Mouse (Mus musculus): ENCODE data around the gene Esrrb.

Esrrb gene

GRCm38 (mm10) chr12:86360696-86361631 is at the start of gene Esrrb:
Gene Esrrb (plus strand): TSS chr12:86361117.
- DNase-seq: no peak

GRCm38 (mm10) chr12:86320629-86321028 is 40.3 kb upstream of the Esrrb start:
- no peak for DNase-seq

DNA sequence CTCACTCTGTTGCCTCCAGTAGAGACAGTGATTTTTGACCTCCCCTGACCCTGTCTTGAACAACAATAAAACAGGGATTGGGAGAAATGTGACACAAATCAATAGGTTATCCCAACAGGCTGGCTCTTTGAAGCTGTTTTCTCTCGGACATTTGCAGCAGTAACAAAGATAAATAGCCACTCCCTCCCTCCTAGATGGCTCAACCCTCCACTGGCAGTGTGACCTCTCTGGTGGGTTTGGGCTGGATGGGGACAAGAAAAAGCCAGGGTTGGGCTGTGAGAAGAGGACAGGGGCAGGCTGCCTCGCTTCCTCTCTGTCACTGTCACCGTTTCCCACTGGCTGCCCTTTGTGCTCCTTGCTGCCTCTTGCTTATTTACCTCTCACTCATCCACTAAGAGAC is 36.6 kb upstream of the Esrrb start:
- DNase-seq: no peak

- no peak for DNase-seq
Observed at GRCm38 (mm10) chr12:86329813-86330212, 31.1 kb upstream of the Esrrb start.

DNA sequence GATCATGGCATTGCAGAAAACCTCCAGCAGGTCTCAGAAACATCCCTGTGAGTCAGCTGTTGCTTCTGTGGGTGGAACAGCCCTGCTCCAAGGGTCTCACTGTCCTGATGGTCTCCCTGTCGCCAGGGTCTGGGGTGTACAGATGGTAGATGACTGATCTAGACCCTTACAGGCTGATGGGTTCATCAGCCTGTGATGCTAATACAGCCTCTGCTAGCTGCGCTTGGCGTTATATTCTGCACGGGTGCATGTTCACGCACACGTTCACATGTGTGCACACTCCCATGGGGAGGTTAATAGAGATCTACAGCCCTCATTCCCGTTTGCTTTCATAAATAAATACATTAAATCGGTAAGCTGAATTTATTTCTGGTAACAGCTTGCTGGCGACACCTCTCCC is 30.2 kb upstream of the Esrrb start:
- no peak for DNase-seq

- no peak for DNase-seq
Observed at GRCm38 (mm10) chr12:86331248-86331647, 29.7 kb upstream of the Esrrb start.

DNA sequence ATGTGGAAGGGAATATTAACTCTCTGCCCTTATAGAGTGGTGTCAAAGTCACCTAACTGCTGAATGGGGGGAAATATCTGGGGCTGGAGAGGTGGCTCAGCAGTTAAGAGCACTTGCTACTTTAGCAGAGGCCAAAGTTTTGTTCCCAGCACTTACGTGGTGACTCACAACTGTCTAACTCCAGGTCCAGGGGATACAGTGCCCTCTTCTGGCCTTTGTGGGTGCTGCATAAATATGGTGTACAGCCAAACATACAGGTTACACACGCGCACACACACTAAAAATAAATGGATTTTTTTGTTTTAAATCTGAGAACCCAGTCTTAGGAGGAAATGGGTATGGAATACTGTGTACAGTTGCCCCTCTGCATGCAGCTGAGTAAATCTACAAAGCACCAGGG is 24.7 kb upstream of the Esrrb start:
- no peak for DNase-seq

- DNase-seq: no peak
Observed at GRCm38 (mm10) chr12:86336887-86337286, 24.0 kb upstream of the Esrrb start.

GRCm38 (mm10) chr12:86349477-86349876 is 11.4 kb upstream of the Esrrb start:
- no peak for DNase-seq

- DNase-seq: no peak
Observed at GRCm38 (mm10) chr12:86359406-86359805, 1.5 kb upstream of the Esrrb start.

DNA sequence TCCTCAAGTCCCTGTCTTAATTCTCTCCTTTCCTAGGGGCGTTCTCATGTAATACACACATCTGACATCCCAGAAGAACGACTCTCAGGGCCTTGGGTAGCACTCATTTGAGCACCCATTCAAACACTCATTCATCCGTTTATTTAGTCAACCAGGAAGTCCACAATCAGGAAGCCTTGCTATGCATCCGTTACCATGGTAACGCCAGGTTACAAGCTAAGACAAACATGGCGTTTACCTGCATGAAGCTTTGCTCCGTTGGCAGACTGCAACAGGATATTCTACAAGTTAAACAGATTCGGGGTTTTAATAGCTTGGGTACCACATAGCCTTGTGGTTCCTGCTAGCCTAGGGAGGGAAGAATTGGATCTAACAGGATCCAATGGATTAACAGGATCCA is 1.0 kb upstream of the Esrrb start:
- DNase-seq: no peak

GRCm38 (mm10) chr12:86364285-86364684 is 3.4 kb downstream of the Esrrb start:
- DNase-seq: no peak

- no peak for DNase-seq
Observed at GRCm38 (mm10) chr12:86364756-86365155, 3.8 kb downstream of the Esrrb start.

GRCm38 (mm10) chr12:86370611-86371383 is 9.9 kb downstream of the Esrrb start:
- peak; percentile 11 for DNase-seq

GRCm38 (mm10) chr12:86374286-86374685 is 13.4 kb downstream of the Esrrb start:
- DNase-seq: no peak

DNA sequence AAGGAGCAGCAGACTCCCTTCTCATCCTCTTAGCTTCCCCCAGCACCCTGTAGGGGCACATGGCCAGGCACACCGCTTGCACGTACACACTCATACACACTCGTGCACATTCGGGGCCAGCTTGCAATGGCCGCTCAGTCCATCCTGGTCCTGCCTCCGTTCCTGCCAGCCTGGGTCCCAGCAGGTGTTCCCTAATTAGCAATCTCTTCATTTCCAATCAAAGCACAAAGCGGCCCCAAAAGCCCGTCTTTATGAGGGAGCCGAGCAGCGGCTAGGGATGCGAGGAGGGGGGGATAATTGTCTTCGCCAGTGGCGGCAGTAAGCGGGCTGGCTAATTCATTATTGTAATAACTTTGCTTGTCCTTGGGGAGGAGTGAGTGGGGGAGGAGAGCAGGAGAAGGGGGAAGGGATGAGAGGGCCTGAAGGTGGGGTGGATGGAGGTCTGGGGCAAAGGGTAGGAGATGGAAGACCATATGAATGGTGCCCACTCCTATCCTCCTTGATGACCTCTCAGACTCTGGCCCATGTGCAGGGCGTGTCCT is 18.8 kb downstream of the Esrrb start:
- DNase-seq: no peak

DNA sequence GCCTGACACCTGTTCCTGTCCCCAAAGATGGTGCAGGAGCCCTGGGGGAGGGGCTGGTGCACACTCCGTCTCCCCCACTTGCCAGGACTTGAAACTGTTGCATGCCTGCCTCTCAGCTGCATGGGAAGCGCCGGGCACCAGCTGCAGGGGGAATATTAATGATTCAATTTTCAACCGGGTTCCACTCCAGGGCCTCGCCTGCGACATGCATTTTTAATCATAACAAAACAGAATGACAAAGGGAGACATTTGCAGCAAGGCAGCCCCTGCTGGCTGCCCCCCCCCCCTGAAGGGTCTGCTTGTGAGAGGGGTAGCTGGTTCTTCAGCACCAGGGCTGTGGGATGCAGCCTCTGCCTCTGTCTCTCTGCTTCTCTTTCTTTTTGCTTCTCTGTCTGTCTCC is 22.9 kb downstream of the Esrrb start:
- no peak for DNase-seq

DNA sequence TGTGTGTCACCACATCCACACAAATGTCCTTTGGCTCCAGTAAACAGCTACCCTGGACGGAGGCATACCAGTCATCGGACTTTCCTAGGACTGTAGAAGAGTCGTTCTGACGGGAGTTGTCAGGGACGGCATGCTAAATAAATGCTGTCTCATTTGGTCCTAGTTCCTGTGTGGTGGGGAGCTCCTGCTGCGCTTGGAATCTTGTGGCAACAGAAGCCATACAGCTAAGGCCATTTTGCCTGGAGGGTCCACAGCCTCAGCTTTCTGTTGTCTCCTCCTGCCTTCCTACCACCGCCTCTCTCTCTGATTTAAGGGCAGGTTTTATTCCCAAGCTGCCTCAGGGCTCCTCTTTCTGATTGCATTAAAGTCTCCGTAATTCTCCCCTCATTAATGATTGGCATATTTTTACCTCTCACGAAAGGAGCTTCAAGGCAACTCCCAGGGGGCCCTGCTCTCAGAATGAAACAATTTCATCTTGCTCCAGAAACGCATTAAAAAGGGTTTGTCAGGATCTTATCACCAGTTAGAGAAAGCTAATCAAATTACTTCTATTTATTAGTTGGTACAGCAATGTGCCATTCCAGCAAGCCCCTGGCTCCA is 26.9 kb downstream of the Esrrb start:
- DNase-seq: no peak

- no peak for DNase-seq
Observed at GRCm38 (mm10) chr12:86394773-86395172, 33.9 kb downstream of the Esrrb start.

DNA sequence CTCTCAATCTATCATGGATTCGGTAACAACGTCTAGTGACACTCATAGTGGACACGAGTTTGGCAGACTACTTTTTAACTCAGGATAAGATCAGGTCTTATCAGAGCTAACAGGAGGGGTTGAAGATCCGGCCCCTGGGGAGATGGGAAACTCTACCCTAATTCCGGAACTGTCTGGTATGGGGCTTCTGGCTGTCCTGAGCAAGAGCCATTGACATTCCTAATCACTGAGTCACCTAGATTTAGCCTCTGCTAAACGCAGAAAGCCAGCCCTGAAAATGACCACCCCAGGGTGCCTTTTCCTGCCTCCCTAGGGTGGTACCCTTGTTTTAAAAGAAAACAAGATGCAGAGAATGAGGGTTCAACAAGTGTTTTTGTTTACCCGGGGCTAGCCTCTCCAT is 34.4 kb downstream of the Esrrb start:
- no peak for DNase-seq

GRCm38 (mm10) chr12:86398762-86399161 is 37.8 kb downstream of the Esrrb start:
- no peak for DNase-seq

GRCm38 (mm10) chr12:86402718-86403117 is 41.8 kb downstream of the Esrrb start:
- DNase-seq: peak; percentile 66

DNA sequence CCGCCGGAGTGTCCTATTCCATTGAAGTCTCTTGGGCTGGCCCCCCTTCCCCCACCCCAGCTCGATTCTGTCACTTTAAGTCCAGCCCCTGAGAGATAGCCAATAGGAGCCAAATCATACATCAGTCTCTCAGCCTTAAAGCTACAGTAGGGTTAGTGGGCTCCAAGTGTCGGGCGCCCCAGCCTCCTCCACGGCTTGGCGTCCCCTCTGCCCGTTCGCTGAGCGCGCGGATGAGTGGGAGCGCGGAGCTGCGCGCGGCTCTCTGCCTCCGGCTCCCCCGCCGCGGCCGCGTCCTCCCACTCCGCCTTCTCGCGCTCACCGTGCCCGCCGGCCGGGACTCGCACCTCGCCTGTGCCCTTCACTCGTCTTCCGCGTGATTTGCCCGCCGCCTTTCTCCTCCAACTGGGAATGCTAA is 60.6 kb downstream of the Esrrb start:
- peak; percentile 40 for DNase-seq

Data from right cerebral cortex, adult 18-20 months (tissue).